Mouse (Mus musculus) olfactory bulb, adult 2 months (tissue): ENCODE results near the gene Dusp18. TPM values are rescaled to one million over a fixed set of nuclear protein-coding genes. Genes with fewer than 3 reads are reported as not detected.
A peak's percentile ranks its signal among the peaks of the same experiment; 100 is the strongest.

Experiments
- H3K27ac ChIP-seq: fragments of 200-500 bp; 2 replicates; pipeline ENCODE4 v1.5.1; 2012; ENCODE audit warnings: low read depth, low read length; ENCODE audit not compliant: insufficient read depth
- H3K4me1 ChIP-seq: fragments of 200-500 bp; 2 replicates; pipeline ENCODE4 v1.6.1; 2012; ENCODE audit warnings: low read length; ENCODE audit not compliant: control insufficient read depth, insufficient read depth
- H3K4me3 ChIP-seq: fragments of 200-500 bp; 2 replicates; pipeline ENCODE4 v1.5.1; 2012; ENCODE audit warnings: mild to moderate bottlenecking, low read depth, low read length, moderate library complexity; ENCODE audit not compliant: insufficient read depth
- CTCF ChIP-seq: fragments of 200-500 bp; IDR thresholded peaks from 2 replicates; pipeline ENCODE4 v1.5.1; 2012; ENCODE audit warnings: low read depth, mild to moderate bottlenecking, low read length, moderate library complexity; ENCODE audit not compliant: insufficient read depth
- POLR2A ChIP-seq: fragments of 200-500 bp; IDR thresholded peaks from 2 replicates; pipeline ENCODE4 v1.6.1; 2012; ENCODE audit warnings: mild to moderate bottlenecking, low read depth, low read length, moderate library complexity; ENCODE audit not compliant: insufficient read depth
- WGBS: fragments of 180-500 bp; shearing (Covaris S2); methylation state at CpG from one replicate; pipeline ENCODE4 v1.1.7; 2018; 5-methylcytosine and 5-hydroxymethylcytosine counted together
- polyA plus RNA-seq: library from polyadenylated mRNA; stranded (reverse); fragments of >200 nt; gene quantifications from 2 replicates; pipeline ENCODE4 v1.2.4, GENCODE M21; 2012; ENCODE audit warnings: low replicate concordance; ENCODE audit not compliant: missing spikeins, insufficient read depth, insufficient read length

The Dusp18 gene
- polyA plus RNA-seq, 1 experiment: not detected

DNA sequence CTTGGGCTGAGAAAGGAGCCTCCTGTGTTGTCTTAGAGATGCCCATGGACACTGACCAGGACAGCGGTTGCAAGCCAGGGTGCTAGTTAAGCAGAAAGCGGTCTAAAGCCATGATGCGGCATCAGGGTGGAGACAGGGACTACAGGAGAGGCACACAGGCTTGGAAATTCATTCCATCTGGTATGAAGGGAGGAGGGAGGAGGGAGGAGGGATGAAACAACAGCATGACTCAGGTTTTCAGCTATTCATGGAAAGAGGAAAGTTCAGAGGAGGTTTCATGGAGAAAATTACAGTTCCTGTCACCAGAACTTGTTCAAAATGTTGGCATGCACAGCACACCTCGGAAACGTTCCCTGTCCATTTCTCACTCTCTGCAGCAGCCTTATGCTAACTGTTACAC, 39.2 kb upstream of the Dusp18 start:
- no peak for TF ChIP-seq POLR2A
- no peak for TF ChIP-seq CTCF
- peaks cover 20% of the 10 kb centered on the region for H3K4me1 ChIP-seq
- H3K4me3 ChIP-seq: no peak overlapping the region
- H3K27ac ChIP-seq: peak overlapping the region; percentile 91
- WGBS: 34% methylated on average over 5 of the region's 5 CpGs

DNA sequence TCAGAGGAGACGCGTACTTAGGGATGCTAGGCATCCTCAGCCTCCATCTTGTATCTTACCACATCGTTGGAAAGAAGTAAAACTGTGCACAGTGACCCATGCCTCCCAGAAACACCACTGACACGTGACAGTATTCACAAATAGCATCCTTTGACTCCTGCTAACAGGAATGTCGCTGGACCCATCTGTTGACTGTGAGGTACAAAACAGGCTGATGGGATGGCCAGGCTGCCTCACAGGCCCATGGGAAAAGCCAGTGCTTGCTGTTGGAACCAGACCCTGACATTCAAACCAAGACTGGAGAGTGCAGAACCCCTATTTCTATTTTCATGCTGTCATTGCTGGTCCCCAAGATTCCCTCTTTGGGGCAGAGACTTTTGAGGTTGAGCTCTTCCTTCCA, 37.1 kb upstream of the Dusp18 start:
- WGBS: 83% methylated on average over 5 of the region's 5 CpGs
- no peak overlapping the region for H3K27ac ChIP-seq

DNA sequence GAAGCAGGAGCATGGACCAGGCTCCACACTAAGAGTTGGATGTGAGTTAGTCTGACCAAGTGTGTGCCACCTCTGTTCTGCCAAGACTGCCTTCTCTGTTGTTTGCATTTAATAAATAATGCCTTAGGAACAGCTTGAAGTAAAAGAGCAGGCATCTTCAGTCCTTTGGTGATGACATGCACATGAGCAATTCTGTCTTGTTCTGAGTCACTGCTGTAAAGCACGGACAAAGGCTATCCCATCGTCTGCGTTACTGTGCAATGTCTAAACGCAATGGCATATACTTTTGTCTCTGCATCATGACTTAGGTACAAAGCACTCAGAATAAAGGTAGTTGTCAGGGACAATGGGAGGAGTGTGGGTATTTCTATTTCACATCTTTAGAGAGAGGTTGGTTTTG, 35.3 kb upstream of the Dusp18 start:
- H3K4me3 ChIP-seq: no peak overlapping the region
- H3K27ac ChIP-seq: peak overlapping the region; percentile 6; the same call in 1 of the 2 replicates
- 58% methylated on average over 4 of the region's 4 CpGs for WGBS
- H3K4me1 ChIP-seq: peaks cover 20% of the 10 kb centered on the region
- TF ChIP-seq POLR2A (no peak), CTCF (no peak)

More for the DNA sequence above, 37.1 kb upstream of the Dusp18 start:
- Histone ChIP-seq H3K4me3 (no peak overlapping the region), H3K4me1 (peaks cover 16% of the 10 kb centered on the region)
- TF ChIP-seq POLR2A: no peak
- no peak for TF ChIP-seq CTCF

DNA sequence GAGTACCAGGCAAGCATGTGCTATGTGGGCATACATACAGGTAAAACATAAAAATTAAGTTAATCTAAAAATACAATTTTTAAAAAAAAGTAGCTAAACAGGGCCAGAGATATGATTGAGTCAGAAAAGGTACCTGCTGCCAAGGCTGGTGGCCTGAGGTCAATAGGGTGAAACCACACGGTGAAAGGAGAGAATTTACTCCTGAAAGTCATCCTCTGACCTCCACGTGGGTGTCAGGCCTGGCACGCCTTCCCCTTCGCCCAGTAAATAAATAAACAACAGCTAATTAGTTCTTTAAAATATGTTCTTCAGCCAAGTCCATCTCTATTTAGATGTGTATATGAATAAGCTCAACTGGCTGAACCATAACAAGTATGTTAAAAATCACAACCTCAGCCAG, 34.7 kb upstream of the Dusp18 start:
- Histone ChIP-seq H3K27ac (no peak overlapping the region), H3K4me1 (peaks cover 20% of the 10 kb centered on the region), H3K4me3 (no peak overlapping the region)
- no peak for TF ChIP-seq CTCF
- TF ChIP-seq POLR2A: no peak
- WGBS: 84% methylated on average over 4 of the region's 4 CpGs

DNA sequence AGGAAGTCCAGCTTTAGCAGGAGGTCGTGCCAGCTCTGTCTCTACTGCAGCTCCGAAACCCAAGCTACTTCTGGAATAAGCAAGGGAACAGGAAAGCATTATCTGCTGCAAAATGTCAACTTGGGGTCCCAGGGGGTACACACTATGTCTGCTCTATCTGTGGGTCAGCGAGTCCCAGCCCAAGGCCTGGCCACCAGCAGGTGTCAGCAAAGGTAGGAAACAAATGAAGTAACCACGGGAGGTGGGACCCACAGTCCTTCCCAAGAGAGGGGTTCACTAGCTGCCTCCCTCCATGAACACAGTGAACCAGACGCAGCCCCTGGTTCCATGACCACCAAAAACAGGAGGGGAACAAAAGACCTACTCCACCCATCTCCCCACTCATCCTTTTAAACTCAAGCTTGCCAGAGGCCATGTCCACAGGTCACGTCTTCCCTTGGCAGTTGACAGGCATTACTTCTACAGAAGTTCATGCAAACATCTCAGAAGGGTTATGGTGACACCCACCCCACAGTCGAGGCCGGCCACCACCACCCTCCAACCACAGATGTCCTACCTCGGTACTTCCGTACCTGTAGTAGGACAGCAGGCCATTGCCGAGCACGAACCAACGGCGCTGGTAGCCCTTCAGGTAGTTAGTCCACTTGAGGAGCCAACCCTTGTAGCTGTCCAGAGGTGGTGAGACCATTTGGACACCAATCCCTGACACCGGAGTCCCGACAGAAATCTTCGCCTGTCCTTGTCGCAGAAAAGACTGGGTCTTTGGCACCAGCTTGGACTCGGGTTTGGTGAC, 32.2 kb upstream of the Dusp18 start:
- TF ChIP-seq POLR2A (no peak), CTCF (no peak)
- Histone ChIP-seq H3K4me3 (peak overlapping the region; percentile 53), H3K27ac (no peak overlapping the region), H3K4me1 (peaks cover 16% of the 10 kb centered on the region)
- 80% methylated on average over 19 of the region's 19 CpGs for WGBS

DNA sequence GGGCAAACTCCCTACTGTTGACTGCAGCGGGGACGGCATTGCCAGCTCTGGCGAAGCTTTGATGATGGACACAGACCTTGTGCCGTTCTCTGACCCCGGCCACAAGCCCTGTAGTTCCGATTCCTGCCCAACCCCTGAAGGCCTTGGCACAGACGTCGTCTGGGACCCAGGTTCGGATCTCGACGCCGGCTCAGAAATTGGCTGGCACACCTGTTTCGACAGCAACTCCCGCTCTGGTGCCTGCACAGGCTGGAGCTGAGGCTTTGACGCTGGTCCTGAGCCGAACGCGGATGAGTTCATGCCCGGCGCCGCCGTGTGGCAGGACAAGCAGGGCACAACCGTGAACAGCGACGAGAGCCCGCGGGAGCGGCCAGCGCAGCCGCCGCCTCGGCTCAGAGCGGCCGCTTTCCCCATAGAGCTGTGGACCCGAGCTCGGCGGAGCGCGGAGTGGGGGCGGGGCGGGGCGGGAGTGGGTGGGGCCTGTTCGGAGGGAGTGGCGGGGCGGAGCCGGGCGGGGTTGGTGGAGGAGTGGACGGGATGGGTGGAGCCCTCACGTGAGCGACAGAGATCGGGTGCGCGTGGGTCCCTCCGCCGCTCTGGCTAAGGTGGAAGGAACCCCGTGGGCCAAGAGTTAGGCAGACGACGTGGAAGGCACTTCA, 31.5 kb upstream of the Dusp18 start, which contains the start of gene Osbp2:
Gene Osbp2 (minus strand): TSS at position 450 of the 659 bp plus-strand sequence.
- H3K4me1 ChIP-seq: peaks cover 14% of the 10 kb centered on the region
- H3K27ac ChIP-seq: no peak within 1 kb of the TSS
- TF ChIP-seq CTCF: no peak
- TF ChIP-seq POLR2A: peak; percentile 31; the same call in 1 of the 2 replicates
- 4% methylated on average over 51 of the region's 58 CpGs for WGBS
- H3K4me3 ChIP-seq: peak within 1 kb of the TSS; percentile 53

DNA sequence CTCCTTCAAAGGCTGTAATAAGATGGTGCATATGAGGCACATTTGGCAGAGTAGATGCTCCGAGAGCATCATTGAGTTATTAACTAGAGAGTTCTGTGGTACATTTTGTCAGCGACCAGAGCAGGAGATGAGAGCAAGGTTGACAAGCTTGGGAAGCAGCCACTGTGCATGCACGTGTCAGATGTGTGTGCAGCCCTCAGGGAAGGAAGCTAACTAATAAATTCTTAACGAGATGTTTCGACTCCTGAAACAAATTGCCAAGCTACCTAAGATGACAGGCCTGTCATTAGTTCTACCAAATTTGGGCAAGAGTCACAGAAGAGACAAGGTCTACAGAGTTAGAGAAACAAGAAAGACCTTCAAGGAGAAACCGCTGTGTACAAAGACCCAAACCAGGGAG, 30.7 kb upstream of the Dusp18 start:
- Histone ChIP-seq H3K4me3 (no peak overlapping the region; the same call in 1 of the 2 replicates), H3K4me1 (peaks cover 14% of the 10 kb centered on the region), H3K27ac (no peak overlapping the region)
- TF ChIP-seq POLR2A (no peak), CTCF (no peak)
- WGBS: 20% methylated on average over 6 of the region's 6 CpGs

DNA sequence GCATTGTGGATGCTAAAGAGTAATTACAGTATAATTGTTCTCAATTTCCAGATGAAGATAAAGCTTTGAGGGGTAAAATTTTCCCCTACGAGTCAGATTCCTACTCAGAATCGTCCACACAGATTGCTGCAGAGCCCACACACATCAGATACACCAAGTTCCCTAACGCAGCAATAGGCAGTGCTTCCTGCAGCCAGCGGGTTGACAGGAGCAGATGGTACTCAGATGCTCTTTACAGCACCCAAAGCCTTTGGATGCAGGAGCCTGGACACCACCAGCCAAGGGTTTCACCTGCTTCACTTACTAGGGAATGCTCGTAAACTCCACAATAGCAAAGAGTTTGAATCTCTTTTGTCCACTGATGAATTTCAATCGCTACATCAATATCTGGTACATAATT, 18.6 kb upstream of the Dusp18 start:
- H3K27ac ChIP-seq: no peak overlapping the region
- H3K4me3 ChIP-seq: no peak overlapping the region
- TF ChIP-seq CTCF: no peak
- no peak for TF ChIP-seq POLR2A
- 71% methylated on average over 6 of the region's 6 CpGs for WGBS
- H3K4me1 ChIP-seq: no peaks in the 10 kb centered on the region

DNA sequence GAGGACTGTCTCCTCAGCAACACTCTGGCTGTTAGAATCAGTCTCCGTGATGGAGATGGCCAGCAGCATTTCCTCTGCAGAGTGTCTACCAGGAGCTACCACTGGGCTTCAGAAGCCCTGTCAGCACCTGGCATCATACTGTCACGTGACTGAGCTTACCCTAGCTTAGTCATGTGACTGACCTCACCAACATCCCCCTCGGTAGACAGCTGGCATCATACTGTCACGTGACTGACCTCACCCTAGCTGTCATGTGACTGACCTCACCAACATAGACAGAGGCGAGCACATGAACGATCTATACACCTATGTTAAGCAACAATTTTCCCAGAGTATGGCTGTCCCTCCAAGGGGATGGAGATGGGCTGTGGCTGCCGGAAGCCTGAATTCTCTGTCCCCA, 16.4 kb upstream of the Dusp18 start:
- 80% methylated on average over 7 of the region's 7 CpGs for WGBS

More for the DNA sequence above, 16.4 kb upstream of the Dusp18 start:
- H3K4me1 ChIP-seq: no peaks in the 10 kb centered on the region
- H3K27ac ChIP-seq: no peak overlapping the region
- TF ChIP-seq POLR2A: no peak
- no peak for TF ChIP-seq CTCF
- H3K4me3 ChIP-seq: no peak overlapping the region
